Mouse (Mus musculus): ENCODE data around the gene Dusp1. TPM values are rescaled to one million over a fixed set of nuclear protein-coding genes. Genes with fewer than 3 reads are reported as not detected.
A peak's percentile ranks its signal among the peaks of the same experiment; 100 is the strongest.

The Dusp1 gene
- polyA plus RNA-seq, 1 experiment from 2014 or later, result 27.7 TPM

GRCm38 (mm10) chr17:26479619-26480018, 82.3 kb downstream of the Dusp1 start:
- H3K9ac ChIP-seq (ENCODE audit: low read length), result no peak overlapping the region
- no peaks in the 10 kb centered on the region for H3K27me3 ChIP-seq (ENCODE audit: control insufficient read depth, insufficient read depth, low read length)
- DNase-seq (ENCODE audit: low spot score), result no peak
- WGBS, result 75% methylated on average over 6 of the region's 6 CpGs
- TF ChIP-seq EP300 (optimal IDR thresholded peaks at IDR 0.05) (no peak), CTCF (IDR thresholded peaks at IDR 0.05; ENCODE audit: low read depth) (no peak)
- H3K4me3 ChIP-seq (ENCODE audit: low read depth, low read length), result no peak overlapping the region
- no peak overlapping the region for H3K4me2 ChIP-seq (replicated peaks; ENCODE audit: low read depth)
- ATAC-seq (ENCODE audit: low FRiP score, low TSS enrichment), result no peak
- no peaks in the 10 kb centered on the region for H3K4me1 ChIP-seq (replicated peaks; ENCODE audit: control insufficient read depth, insufficient read depth)
- H3K36me3 ChIP-seq (ENCODE audit: control insufficient read depth, insufficient read depth, low read length), result no peaks in the 10 kb centered on the region
- no peaks in the 10 kb centered on the region for H3K9me3 ChIP-seq (ENCODE audit: control insufficient read depth, low read length)
- H3K27ac ChIP-seq (replicated peaks), result no peak overlapping the region

GRCm38 (mm10) chr17:26478672-26479071, 83.3 kb downstream of the Dusp1 start:
- H3K27ac ChIP-seq (replicated peaks), result no peak overlapping the region
- no peak overlapping the region for H3K4me3 ChIP-seq (ENCODE audit: low read depth, low read length)
- ATAC-seq (ENCODE audit: low FRiP score, low TSS enrichment) (peak; percentile 48), DNase-seq (ENCODE audit: low spot score) (no peak)
- H3K4me2 ChIP-seq (replicated peaks; ENCODE audit: low read depth), result no peak overlapping the region
- no peaks in the 10 kb centered on the region for H3K36me3 ChIP-seq (ENCODE audit: control insufficient read depth, insufficient read depth, low read length)
- H3K4me1 ChIP-seq (replicated peaks; ENCODE audit: control insufficient read depth, insufficient read depth), result no peaks in the 10 kb centered on the region
- H3K27me3 ChIP-seq (ENCODE audit: control insufficient read depth, insufficient read depth, low read length), result no peaks in the 10 kb centered on the region
- H3K9ac ChIP-seq (ENCODE audit: low read length), result no peak overlapping the region
- WGBS, result 62% methylated on average over 4 of the region's 4 CpGs
- H3K9me3 ChIP-seq (ENCODE audit: control insufficient read depth, low read length), result no peaks in the 10 kb centered on the region
- TF ChIP-seq CTCF (IDR thresholded peaks at IDR 0.05; ENCODE audit: low read depth) (no peak), EP300 (optimal IDR thresholded peaks at IDR 0.05) (no peak)

- DNase-seq (ENCODE audit: low spot score) (no peak), ATAC-seq (ENCODE audit: low FRiP score, low TSS enrichment) (no peak)
- Histone ChIP-seq H3K27ac (replicated peaks) (no peak overlapping the region), H3K36me3 (ENCODE audit: control insufficient read depth, insufficient read depth, low read length) (no peaks in the 10 kb centered on the region), H3K27me3 (ENCODE audit: control insufficient read depth, insufficient read depth, low read length) (no peaks in the 10 kb centered on the region), H3K4me1 (replicated peaks; ENCODE audit: control insufficient read depth, insufficient read depth) (no peaks in the 10 kb centered on the region), H3K9me3 (ENCODE audit: control insufficient read depth, low read length) (no peaks in the 10 kb centered on the region), H3K4me3 (ENCODE audit: low read depth, low read length) (no peak overlapping the region), H3K4me2 (replicated peaks; ENCODE audit: low read depth) (no peak overlapping the region), H3K9ac (ENCODE audit: low read length) (no peak overlapping the region)
- TF ChIP-seq EP300 (optimal IDR thresholded peaks at IDR 0.05) (no peak), CTCF (IDR thresholded peaks at IDR 0.05; ENCODE audit: low read depth) (no peak)
- WGBS, result 43% methylated on average over 6 of the region's 6 CpGs
These were observed 85.1 kb downstream of the Dusp1 start for GRCm38 (mm10) chr17:26476871-26477270.

- Histone ChIP-seq H3K9me3 (ENCODE audit: control insufficient read depth, low read length) (no peaks in the 10 kb centered on the region), H3K9ac (ENCODE audit: low read length) (no peak overlapping the region), H3K27ac (replicated peaks) (no peak overlapping the region), H3K4me2 (replicated peaks; ENCODE audit: low read depth) (no peak overlapping the region), H3K4me3 (ENCODE audit: low read depth, low read length) (no peak overlapping the region), H3K36me3 (ENCODE audit: control insufficient read depth, insufficient read depth, low read length) (no peaks in the 10 kb centered on the region), H3K4me1 (replicated peaks; ENCODE audit: control insufficient read depth, insufficient read depth) (no peaks in the 10 kb centered on the region), H3K27me3 (ENCODE audit: control insufficient read depth, insufficient read depth, low read length) (no peaks in the 10 kb centered on the region)
- TF ChIP-seq CTCF (IDR thresholded peaks at IDR 0.05; ENCODE audit: low read depth), result no peak
- DNase-seq (ENCODE audit: low spot score) (no peak), ATAC-seq (ENCODE audit: low FRiP score, low TSS enrichment) (no peak)
- 82% methylated on average over 13 of the region's 13 CpGs for WGBS
These were observed 93.6 kb downstream of the Dusp1 start for GRCm38 (mm10) chr17:26468102-26468894.

GRCm38 (mm10) chr17:26467619-26468018, 94.3 kb downstream of the Dusp1 start:
- Histone ChIP-seq H3K4me2 (replicated peaks; ENCODE audit: low read depth) (no peak overlapping the region), H3K36me3 (ENCODE audit: control insufficient read depth, insufficient read depth, low read length) (no peaks in the 10 kb centered on the region), H3K27me3 (ENCODE audit: control insufficient read depth, insufficient read depth, low read length) (no peaks in the 10 kb centered on the region), H3K4me1 (replicated peaks; ENCODE audit: control insufficient read depth, insufficient read depth) (no peaks in the 10 kb centered on the region), H3K9me3 (ENCODE audit: control insufficient read depth, low read length) (no peaks in the 10 kb centered on the region), H3K27ac (replicated peaks) (no peak overlapping the region), H3K4me3 (ENCODE audit: low read depth, low read length) (no peak overlapping the region), H3K9ac (ENCODE audit: low read length) (no peak overlapping the region)
- 82% methylated on average over 4 of the region's 4 CpGs for WGBS
- ATAC-seq (ENCODE audit: low FRiP score, low TSS enrichment) (no peak), DNase-seq (ENCODE audit: low spot score) (no peak)
- TF ChIP-seq CTCF (IDR thresholded peaks at IDR 0.05; ENCODE audit: low read depth), result no peak
- no peak for TF ChIP-seq EP300 (optimal IDR thresholded peaks at IDR 0.05)

GRCm38 (mm10) chr17:26466741-26467150, 95.2 kb downstream of the Dusp1 start:
- no peak overlapping the region for H3K9ac ChIP-seq (ENCODE audit: low read length)
- WGBS, result 6% methylated on average over 4 of the region's 4 CpGs
- H3K4me1 ChIP-seq (replicated peaks; ENCODE audit: control insufficient read depth, insufficient read depth), result no peaks in the 10 kb centered on the region
- no peaks in the 10 kb centered on the region for H3K9me3 ChIP-seq (ENCODE audit: control insufficient read depth, low read length)
- no peak overlapping the region for H3K4me2 ChIP-seq (replicated peaks; ENCODE audit: low read depth)
- H3K27ac ChIP-seq (replicated peaks), result no peak overlapping the region
- H3K36me3 ChIP-seq (ENCODE audit: control insufficient read depth, insufficient read depth, low read length), result no peaks in the 10 kb centered on the region
- peak; percentile 36; the same call in 1 of the 2 replicates for ATAC-seq (ENCODE audit: low FRiP score, low TSS enrichment)
- no peaks in the 10 kb centered on the region for H3K27me3 ChIP-seq (ENCODE audit: control insufficient read depth, insufficient read depth, low read length)
- no peak overlapping the region for H3K4me3 ChIP-seq (ENCODE audit: low read depth, low read length)
- TF ChIP-seq EP300 (optimal IDR thresholded peaks at IDR 0.05) (no peak), CTCF (IDR thresholded peaks at IDR 0.05; ENCODE audit: low read depth) (peak; percentile 91)
- peak; percentile 82 for DNase-seq (ENCODE audit: low spot score)

All from stomach, postnatal 0 days (tissue).